Mouse (Mus musculus) neural tube, embryonic 12.5 days (tissue): ENCODE results near the gene Tsga10. TPM values are rescaled to one million over a fixed set of nuclear protein-coding genes. Genes with fewer than 3 reads are reported as not detected.
"Not testable (repeated sequence)": the region's sequence is repeated elsewhere in the genome, so short reads cannot be mapped to it uniquely, and the experiment has no call there.

Experiments used
- ATAC-seq: fragments of 200-750 bp; cut with Nextera tagmentation; 2 replicates; pipeline ENCODE4 v1.8.0; 2017; ENCODE audit warnings: low read depth, mild to moderate bottlenecking, moderate TSS enrichment, moderate library complexity; ENCODE audit not compliant: low FRiP score
- H3K27ac ChIP-seq: fragments of 300-500 bp; sonication (generic); 2 replicates; pipeline ENCODE4 v1.5.1; 2016
- H3K27me3 ChIP-seq: fragments of 300-500 bp; sonication (generic); replicated peaks from 2 replicates; pipeline ENCODE4 v1.6.1; 2016; ENCODE audit warnings: mild to moderate bottlenecking
- H3K36me3 ChIP-seq: fragments of 300-500 bp; sonication (generic); 2 replicates; pipeline ENCODE4 v1.6.1; 2016; ENCODE audit warnings: mild to moderate bottlenecking
- H3K4me1 ChIP-seq: fragments of 300-500 bp; sonication (generic); 2 replicates; pipeline ENCODE4 v1.6.1; 2016
- H3K4me2 ChIP-seq: fragments of 300-500 bp; sonication (generic); replicated peaks from 2 replicates; pipeline ENCODE4 v1.6.1; 2016; ENCODE audit warnings: mild to moderate bottlenecking
- H3K4me3 ChIP-seq: fragments of 300-500 bp; sonication (generic); 2 replicates; pipeline ENCODE4 v1.5.1; 2016
- H3K9ac ChIP-seq: fragments of 300-500 bp; sonication (generic); 2 replicates; pipeline ENCODE4 v1.6.1; 2016; ENCODE audit warnings: mild to moderate bottlenecking
- H3K9me3 ChIP-seq: fragments of 300-500 bp; sonication (generic); 2 replicates; pipeline ENCODE4 v1.6.1; 2016; ENCODE audit warnings: mild to moderate bottlenecking
- WGBS: fragments of 180-500 bp; shearing (Covaris S2); methylation state at CpG from one replicate; pipeline ENCODE4 v1.1.7; 2016; 5-methylcytosine and 5-hydroxymethylcytosine counted together
- polyA plus RNA-seq: library from polyadenylated mRNA; unstranded; fragments of >200 nt; fragmentation: Nextera tagmentation; extraction: Ambion mirVana; gene quantifications from 2 replicates; pipeline ENCODE4 v1.2.1, GENCODE M21; 2016

The Tsga10 gene
- polyA plus RNA-seq, 1 experiment from 2014 or later, result 19.3 TPM

DNA sequence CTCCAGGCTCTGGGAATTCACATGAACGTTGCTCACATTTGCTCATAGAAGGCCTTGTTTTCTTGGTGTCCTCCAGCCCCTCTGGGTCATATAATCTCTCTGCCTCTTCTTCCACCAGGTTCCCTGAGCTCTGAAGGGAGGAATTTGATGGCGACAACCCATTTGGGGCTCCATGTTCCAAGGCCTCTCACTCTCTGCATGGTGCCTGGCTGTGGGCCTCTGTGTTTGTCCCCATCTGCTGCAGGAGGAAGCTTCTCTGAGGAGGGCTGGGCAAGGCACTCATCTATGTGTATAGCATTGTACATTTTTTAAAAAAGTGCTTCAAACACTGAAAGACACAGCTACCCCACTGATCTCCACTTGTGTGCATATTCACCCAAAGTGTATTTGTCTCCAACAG lies 34.5 kb downstream of the Tsga10 start:
- ATAC-seq, result no peak
- Histone ChIP-seq H3K4me3 (no peak overlapping the region), H3K4me1 (no peaks in the 10 kb centered on the region), H3K27me3 (no peaks in the 10 kb centered on the region), H3K36me3 (peaks cover 14% of the 10 kb centered on the region), H3K9me3 (no peaks in the 10 kb centered on the region), H3K9ac (no peak overlapping the region), H3K4me2 (no peak overlapping the region), H3K27ac (no peak overlapping the region)
- 49% methylated on average over 2 of the region's 2 CpGs for WGBS

DNA sequence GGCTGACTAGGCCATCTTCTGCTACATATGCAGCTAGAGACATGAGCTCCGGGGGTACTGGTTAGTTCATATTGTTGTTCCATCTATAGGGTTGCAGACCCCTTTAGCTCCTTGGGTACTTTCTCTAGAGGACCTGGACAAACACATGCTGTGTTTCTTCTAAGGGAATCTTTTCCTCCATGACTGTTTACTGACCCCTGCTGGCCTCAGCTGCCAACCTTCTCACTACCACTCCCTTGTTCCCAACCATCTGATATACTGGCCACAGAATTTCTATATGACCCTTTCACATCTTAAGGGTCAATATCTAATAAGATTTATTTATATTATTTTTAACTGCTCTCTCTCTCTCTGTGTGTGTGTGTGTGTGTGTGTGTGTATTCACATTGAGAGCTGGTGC lies 63.9 kb downstream of the Tsga10 start:
- not testable (repeated sequence) for ATAC-seq, H3K27me3 ChIP-seq, H3K4me3 ChIP-seq

DNA sequence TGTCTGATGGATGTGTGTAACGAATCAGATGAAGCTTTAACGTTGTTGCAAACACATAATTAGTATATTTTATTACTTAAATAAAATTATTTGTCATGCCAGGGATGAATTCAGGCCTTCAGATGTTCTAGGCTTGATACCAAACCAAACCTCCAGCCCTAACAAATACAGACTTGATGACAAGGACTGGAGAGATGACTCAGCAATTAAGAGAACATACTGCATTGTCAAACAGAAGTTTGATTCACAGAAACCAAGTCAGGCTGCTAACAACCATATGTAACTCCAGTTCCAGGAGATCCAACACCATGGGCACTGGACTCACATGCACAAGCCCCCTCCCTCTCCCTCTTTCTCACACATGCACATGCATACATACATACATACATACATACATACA lies 65.9 kb downstream of the Tsga10 start:
- H3K9me3 ChIP-seq, result no peaks in the 10 kb centered on the region
- H3K4me1 ChIP-seq, result no peaks in the 10 kb centered on the region
- 93% methylated on average over 2 of the region's 2 CpGs for WGBS
- no peak overlapping the region for H3K27ac ChIP-seq
- H3K27me3 ChIP-seq, result no peaks in the 10 kb centered on the region
- no peak for ATAC-seq
- H3K36me3 ChIP-seq, result no peaks in the 10 kb centered on the region
- no peak overlapping the region for H3K4me2 ChIP-seq
- H3K9ac ChIP-seq, result no peak overlapping the region
- no peak overlapping the region for H3K4me3 ChIP-seq

More for the DNA sequence above, 63.9 kb downstream of the Tsga10 start:
- H3K9me3 ChIP-seq, H3K27ac ChIP-seq, H3K36me3 ChIP-seq, H3K4me1 ChIP-seq, H3K9ac ChIP-seq, H3K4me2 ChIP-seq: not testable (repeated sequence)
- 87% methylated on average over 1 of the region's 1 CpGs for WGBS

DNA sequence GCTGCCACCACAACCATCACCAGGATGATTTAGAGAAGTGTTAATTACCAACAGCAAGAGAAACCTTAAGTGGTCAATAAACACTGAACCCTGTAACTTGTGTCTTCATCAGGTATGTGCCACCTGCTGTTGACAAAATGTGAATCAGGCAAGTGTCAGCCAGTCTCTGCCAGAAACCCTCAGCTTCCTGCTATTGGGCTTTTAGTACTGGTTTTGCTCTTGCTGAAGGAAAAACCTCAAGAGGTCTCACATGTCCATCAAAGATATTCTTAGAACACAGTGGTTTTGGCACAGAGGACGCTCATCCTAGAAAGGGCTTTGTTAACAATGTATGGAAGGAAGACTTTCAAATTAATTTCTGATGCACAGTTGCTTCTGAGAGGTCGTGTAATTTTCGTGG lies 66.7 kb downstream of the Tsga10 start:
- Histone ChIP-seq H3K4me1 (no peaks in the 10 kb centered on the region), H3K27ac (no peak overlapping the region), H3K4me3 (no peak overlapping the region), H3K9ac (no peak overlapping the region), H3K27me3 (no peaks in the 10 kb centered on the region), H3K9me3 (no peaks in the 10 kb centered on the region), H3K36me3 (no peaks in the 10 kb centered on the region), H3K4me2 (no peak overlapping the region)
- 77% methylated on average over 3 of the region's 3 CpGs for WGBS
- ATAC-seq, result no peak

DNA sequence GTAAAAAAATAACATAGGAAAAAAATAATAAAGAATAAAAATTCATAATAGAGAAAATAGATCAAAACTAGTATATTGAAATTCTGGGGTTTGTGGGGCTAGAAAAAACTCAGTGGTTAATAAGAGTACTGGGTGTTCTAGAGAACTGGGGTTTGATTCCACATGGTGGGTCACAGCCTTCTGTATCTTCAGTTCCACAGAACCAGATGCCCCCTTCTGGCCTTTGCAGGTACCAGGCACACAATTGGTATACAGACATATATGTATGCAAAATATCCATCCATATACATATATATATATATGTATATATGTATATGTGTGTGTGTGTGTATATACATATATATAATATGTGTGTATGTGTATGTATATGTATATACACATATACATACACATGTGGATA lies 106.8 kb downstream of the Tsga10 start:
- ATAC-seq, result no peak
- H3K9ac ChIP-seq, result no peak overlapping the region

DNA sequence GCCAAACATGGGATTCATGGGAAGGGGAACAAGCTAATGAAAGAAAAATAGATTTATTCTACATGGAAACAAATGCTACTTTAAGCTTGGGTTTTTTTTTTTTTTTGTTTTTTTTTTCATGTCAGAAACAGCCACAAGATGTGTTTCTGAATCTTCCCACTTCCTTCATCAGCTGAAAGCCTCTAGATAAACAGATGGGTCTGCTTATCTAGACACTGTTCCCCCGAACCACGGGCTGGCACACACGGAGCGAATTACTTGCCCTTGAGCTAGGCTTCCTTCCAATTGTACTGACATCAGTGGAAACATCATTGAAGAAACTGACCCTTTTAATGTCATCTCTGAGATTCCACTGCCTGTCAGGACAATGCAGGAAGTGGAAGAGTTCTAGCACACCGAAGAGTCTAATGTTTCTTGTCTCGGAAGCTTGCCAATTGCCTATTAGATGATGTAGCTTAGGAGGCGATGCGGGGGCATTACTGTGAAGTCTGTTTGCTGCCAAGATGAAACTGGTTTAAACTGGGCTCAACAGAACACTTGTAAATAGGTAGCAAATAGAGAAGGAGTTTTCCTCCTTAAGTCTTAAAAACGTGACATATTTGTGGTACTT lies 121.5 kb downstream of the Tsga10 start:
- 90% methylated on average over 9 of the region's 9 CpGs for WGBS
- Histone ChIP-seq H3K9me3 (no peaks in the 10 kb centered on the region), H3K9ac (no peak overlapping the region), H3K4me3 (no peak overlapping the region), H3K4me2 (no peak overlapping the region), H3K27ac (no peak overlapping the region), H3K4me1 (no peaks in the 10 kb centered on the region), H3K27me3 (no peaks in the 10 kb centered on the region), H3K36me3 (no peaks in the 10 kb centered on the region)
- ATAC-seq, result no peak

More for the DNA sequence above, 106.8 kb downstream of the Tsga10 start:
- Histone ChIP-seq H3K36me3 (no peaks in the 10 kb centered on the region), H3K27me3 (no peaks in the 10 kb centered on the region), H3K4me2 (no peak overlapping the region), H3K9me3 (no peaks in the 10 kb centered on the region), H3K4me3 (no peak overlapping the region), H3K4me1 (no peaks in the 10 kb centered on the region), H3K27ac (no peak overlapping the region)

DNA sequence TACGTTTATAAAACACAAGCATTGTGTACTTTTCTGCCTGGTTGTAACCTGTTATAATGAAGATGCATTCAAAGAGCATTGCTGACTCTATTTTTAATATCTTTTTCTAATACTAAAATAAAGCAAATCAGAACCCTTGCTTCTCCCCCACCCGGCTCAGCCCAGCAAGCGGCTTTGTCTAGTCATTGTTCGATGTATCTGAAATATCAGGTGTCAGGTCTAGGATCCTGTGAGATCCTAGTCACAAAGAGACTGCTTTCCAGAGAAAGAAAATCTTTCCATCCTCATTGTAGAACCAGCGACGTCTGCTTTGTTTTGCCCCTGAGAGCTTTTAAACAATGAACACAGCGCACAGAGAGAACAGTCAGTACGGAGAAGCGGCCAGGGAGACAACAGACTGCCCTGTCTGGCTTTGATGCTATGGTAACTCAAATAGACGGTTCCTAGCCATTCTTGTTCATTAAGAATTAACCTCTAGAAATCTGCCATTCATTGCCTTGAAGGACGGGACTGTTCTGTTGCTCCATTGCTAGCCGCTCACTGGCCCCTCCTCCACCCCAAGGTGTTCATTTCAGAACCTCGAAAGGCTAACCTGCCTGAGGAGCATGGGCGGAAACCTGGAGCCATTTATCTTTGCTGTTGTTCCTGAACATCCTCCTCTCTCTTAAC lies 123.5 kb downstream of the Tsga10 start:
- Histone ChIP-seq H3K9ac (no peak overlapping the region), H3K4me1 (no peaks in the 10 kb centered on the region), H3K27me3 (no peaks in the 10 kb centered on the region), H3K27ac (no peak overlapping the region), H3K4me3 (no peak overlapping the region), H3K36me3 (no peaks in the 10 kb centered on the region), H3K9me3 (no peaks in the 10 kb centered on the region), H3K4me2 (peak overlapping the region; percentile 12; the same call in 1 of the 2 replicates)
- ATAC-seq, result 0 out of 2 replicates have a peak, but pooled peaks have one; percentile 13
- 47% methylated on average over 14 of the region's 14 CpGs for WGBS

DNA sequence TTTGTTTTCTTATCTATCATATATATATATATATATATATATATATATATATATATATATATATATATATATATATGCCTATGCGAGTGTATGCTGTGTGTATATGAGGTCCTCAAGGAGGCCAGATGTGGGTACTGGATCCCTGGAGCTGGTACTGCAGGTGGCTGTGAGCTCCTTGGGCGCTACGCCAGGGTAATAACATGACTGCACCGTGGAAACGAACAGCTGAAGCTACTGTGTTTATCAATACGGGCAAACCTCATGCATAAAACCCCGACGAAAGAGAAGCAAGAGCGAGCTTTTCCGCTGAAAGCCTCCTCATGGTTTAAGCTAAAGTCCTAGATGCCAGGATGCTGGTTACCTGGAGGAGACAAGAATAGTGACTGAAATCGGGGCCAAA lies 124.1 kb downstream of the Tsga10 start:
- Histone ChIP-seq H3K9me3 (no peaks in the 10 kb centered on the region), H3K4me2 (no peak overlapping the region), H3K27ac (no peak overlapping the region), H3K9ac (no peak overlapping the region), H3K4me1 (no peaks in the 10 kb centered on the region), H3K4me3 (no peak overlapping the region), H3K36me3 (no peaks in the 10 kb centered on the region), H3K27me3 (no peaks in the 10 kb centered on the region)
- 81% methylated on average over 11 of the region's 11 CpGs for WGBS
- ATAC-seq, result no peak

DNA sequence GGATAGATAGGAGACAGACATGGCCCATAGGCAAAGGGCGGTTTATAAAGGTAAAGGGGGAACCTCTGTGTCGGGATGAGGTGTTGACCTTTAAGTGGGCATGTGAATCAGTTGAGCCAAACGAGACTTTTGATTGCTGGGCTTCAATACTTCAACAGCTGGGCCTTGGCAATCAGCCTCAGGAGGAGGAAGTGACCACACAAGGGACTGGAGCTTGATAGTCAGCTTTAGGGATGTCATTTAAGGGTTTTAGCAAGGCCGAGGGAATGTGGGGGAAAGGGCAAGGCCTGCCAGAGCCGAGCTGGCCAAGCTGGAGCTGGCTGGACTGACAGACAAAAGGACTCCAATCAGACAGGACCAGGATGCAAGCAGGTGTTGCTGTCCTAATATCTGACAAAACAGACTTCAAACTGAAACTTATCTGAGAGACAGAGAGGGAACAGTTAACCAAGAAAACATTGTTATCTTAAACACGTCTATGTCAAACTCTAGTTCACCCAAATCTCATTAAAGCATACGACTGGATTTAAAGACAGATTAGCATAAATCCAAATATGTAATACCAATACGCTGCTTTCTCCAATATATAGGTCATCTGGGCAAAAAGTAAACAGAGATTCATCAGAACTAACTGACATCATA lies 125.9 kb downstream of the Tsga10 start:
- H3K9ac ChIP-seq, result no peak overlapping the region
- WGBS, result 84% methylated on average over 8 of the region's 8 CpGs
- H3K36me3 ChIP-seq, result no peaks in the 10 kb centered on the region
- no peaks in the 10 kb centered on the region for H3K4me1 ChIP-seq
- no peaks in the 10 kb centered on the region for H3K27me3 ChIP-seq
- H3K4me3 ChIP-seq, result no peak overlapping the region
- no peaks in the 10 kb centered on the region for H3K9me3 ChIP-seq
- ATAC-seq, result no peak
- H3K4me2 ChIP-seq, result no peak overlapping the region
- H3K27ac ChIP-seq, result no peak overlapping the region

DNA sequence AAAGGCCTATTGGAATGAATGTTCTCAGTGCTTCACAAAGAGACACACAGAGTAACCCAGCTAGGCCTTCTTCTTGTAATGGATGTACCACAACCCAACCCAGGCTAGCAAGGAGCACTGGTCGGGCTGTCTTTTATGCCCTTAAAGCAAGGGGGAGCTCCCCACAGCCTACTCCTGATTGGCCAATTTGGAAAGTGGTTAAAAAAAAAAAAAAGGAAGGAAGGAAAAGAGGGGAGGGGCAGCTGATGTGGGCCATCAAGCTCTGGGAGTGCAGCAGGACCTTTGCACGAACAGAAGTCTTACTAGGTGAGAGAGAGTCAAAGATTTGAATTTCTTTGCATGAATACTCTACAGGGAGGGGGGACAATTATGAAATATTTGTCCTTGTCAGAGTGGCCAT lies 127.3 kb downstream of the Tsga10 start:
- no peak overlapping the region for H3K4me3 ChIP-seq
- H3K9ac ChIP-seq, result no peak overlapping the region
- 67% methylated on average over 2 of the region's 2 CpGs for WGBS

DNA sequence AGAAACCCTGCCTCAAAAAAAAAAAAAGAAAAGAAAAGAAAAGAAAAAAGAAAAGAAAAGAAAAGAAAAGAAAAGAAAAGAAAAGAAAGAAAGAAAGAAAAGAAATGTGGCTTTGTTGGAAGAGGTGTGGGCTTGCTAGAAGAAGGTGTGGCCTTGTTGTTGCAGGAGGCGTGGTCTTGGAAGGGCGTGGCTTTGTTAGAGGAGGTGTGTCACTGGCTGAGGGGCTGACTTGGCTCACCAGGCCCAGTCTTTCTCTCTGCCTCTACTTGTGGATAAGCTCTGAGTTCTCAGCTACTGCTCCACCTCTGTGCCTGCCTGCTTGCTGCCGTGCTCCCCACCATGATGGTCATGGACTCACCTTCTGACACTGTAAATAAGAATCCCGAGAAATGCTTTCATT lies 129.2 kb downstream of the Tsga10 start:
- Histone ChIP-seq H3K27ac (no peak overlapping the region), H3K27me3 (no peaks in the 10 kb centered on the region), H3K4me1 (no peaks in the 10 kb centered on the region), H3K9me3 (no peaks in the 10 kb centered on the region), H3K4me2 (no peak overlapping the region), H3K36me3 (no peaks in the 10 kb centered on the region), H3K4me3 (no peak overlapping the region), H3K9ac (no peak overlapping the region)
- no peak for ATAC-seq
- WGBS, result 87% methylated on average over 4 of the region's 4 CpGs

More for the DNA sequence above, 127.3 kb downstream of the Tsga10 start:
- H3K4me1 ChIP-seq, result no peaks in the 10 kb centered on the region
- H3K27ac ChIP-seq, result no peak overlapping the region
- no peak overlapping the region for H3K4me2 ChIP-seq
- H3K9me3 ChIP-seq, result no peaks in the 10 kb centered on the region
- ATAC-seq, result no peak
- no peaks in the 10 kb centered on the region for H3K36me3 ChIP-seq
- no peaks in the 10 kb centered on the region for H3K27me3 ChIP-seq

DNA sequence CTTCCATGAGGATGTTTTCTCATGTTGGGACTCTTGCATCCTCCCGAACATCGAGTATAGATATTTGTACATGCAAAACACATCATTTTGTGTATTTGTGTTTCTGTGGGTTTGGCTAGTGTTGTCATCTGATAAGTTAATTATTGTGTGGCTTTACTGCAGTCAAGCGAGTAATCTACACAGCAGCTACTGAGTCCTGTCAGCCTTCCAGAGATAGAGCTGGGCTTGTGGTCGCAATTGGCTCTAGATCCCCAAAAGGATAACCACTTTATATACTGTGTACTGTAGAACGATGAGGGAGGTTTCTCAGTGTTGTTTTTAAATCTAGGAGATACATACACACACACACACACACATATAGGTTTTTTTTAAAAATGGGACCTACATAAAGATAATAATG lies 130.3 kb downstream of the Tsga10 start:
- H3K27me3 ChIP-seq, result no peaks in the 10 kb centered on the region
- H3K4me1 ChIP-seq, result no peaks in the 10 kb centered on the region
- WGBS, result 95% methylated on average over 5 of the region's 5 CpGs
- H3K4me3 ChIP-seq, result no peak overlapping the region
- no peaks in the 10 kb centered on the region for H3K36me3 ChIP-seq
- no peak overlapping the region for H3K9ac ChIP-seq
- H3K27ac ChIP-seq, result no peak overlapping the region
- H3K9me3 ChIP-seq, result no peaks in the 10 kb centered on the region
- no peak for ATAC-seq
- H3K4me2 ChIP-seq, result no peak overlapping the region

DNA sequence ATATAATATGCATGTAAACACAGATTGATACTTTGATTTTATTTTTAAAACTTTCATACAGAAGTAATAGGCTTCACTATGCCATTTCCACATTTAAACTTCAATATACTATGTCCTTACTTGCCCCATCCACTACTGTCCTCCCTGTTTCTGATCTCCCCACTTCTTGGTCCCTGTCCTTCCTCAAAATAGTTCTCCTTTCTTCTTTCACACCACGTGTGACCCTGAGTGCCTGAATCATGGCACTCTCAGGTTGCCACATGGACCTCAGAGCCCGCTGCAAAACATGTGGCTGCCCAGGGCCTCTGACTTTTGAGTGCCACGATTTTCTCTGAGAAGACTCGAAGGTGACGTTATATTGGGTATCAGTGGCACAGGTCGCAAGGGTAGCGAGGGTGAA lies 131.4 kb downstream of the Tsga10 start:
- no peak overlapping the region for H3K4me2 ChIP-seq
- H3K9me3 ChIP-seq, result no peaks in the 10 kb centered on the region
- H3K9ac ChIP-seq, result no peak overlapping the region
- no peaks in the 10 kb centered on the region for H3K27me3 ChIP-seq
- H3K27ac ChIP-seq, result no peak overlapping the region
- ATAC-seq, result no peak
- no peaks in the 10 kb centered on the region for H3K36me3 ChIP-seq
- WGBS, result 74% methylated on average over 7 of the region's 7 CpGs
- H3K4me1 ChIP-seq, result no peaks in the 10 kb centered on the region
- no peak overlapping the region for H3K4me3 ChIP-seq
